Mouse (Mus musculus) lung, embryonic 16.5 days (tissue): ENCODE data around the gene Dsn1. TPM values are rescaled to one million over a fixed set of nuclear protein-coding genes. Genes with fewer than 3 reads are reported as not detected.

Source experiments
- ATAC-seq: fragments of 200-750 bp; cut with Nextera tagmentation; 2 replicates; pipeline ENCODE4 v1.8.0; 2017; ENCODE audit warnings: low read depth, mild to moderate bottlenecking, moderate library complexity
- H3K27ac ChIP-seq: fragments of 300-500 bp; sonication (generic); 2 replicates; pipeline ENCODE4 v1.5.1; 2014; ENCODE audit warnings: mild to moderate bottlenecking, control low read depth, low read length
- H3K27me3 ChIP-seq: fragments of 300-500 bp; sonication (generic); 2 replicates; pipeline ENCODE4 v1.6.1; 2014; ENCODE audit warnings: low read depth, low read length, mixed read lengths; ENCODE audit not compliant: control insufficient read depth, insufficient read depth
- H3K36me3 ChIP-seq: fragments of 300-500 bp; sonication (generic); 2 replicates; pipeline ENCODE4 v1.6.1; 2014; ENCODE audit warnings: low read length; ENCODE audit not compliant: control insufficient read depth, insufficient read depth
- H3K4me1 ChIP-seq: fragments of 300-500 bp; sonication (generic); replicated peaks from 2 replicates; pipeline ENCODE4 v1.6.1; 2014; ENCODE audit warnings: low read length, mixed read lengths; ENCODE audit not compliant: control insufficient read depth, insufficient read depth
- H3K4me2 ChIP-seq: fragments of 300-500 bp; sonication (generic); 2 replicates; pipeline ENCODE4 v1.6.1; 2014; ENCODE audit warnings: low read depth, low read length, control low read depth
- H3K4me3 ChIP-seq: fragments of 300-500 bp; sonication (generic); 2 replicates; pipeline ENCODE4 v1.5.1; 2014; ENCODE audit warnings: mild to moderate bottlenecking, low read length, control low read depth
- H3K9ac ChIP-seq: fragments of 300-500 bp; sonication (generic); 2 replicates; pipeline ENCODE4 v1.6.1; 2014; ENCODE audit warnings: low read length, control low read depth
- H3K9me3 ChIP-seq: fragments of 300-500 bp; sonication (generic); 2 replicates; pipeline ENCODE4 v1.6.1; 2016; ENCODE audit warnings: low read length; ENCODE audit not compliant: control insufficient read depth
- WGBS: fragments of 180-500 bp; shearing (Covaris S2); extraction: QIAGEN DNeasy Blood & Tissue Kit; methylation state at CpG from one replicate; pipeline ENCODE4 v1.1.7; 2014; 5-methylcytosine and 5-hydroxymethylcytosine counted together
- polyA plus RNA-seq: library from polyadenylated mRNA; unstranded; fragments of >200 nt; fragmentation: Nextera tagmentation; extraction: Ambion mirVana; gene quantifications from 2 replicates; pipeline ENCODE4 v1.2.1, GENCODE M21; 2015

Gene Dsn1
- polyA plus RNA-seq, 1 experiment from 2014 or later, result 38.8 TPM

- Histone ChIP-seq H3K4me2 (no peak overlapping the region), H3K27me3 (no peaks in the 10 kb centered on the region), H3K4me1 (peaks cover 11% of the 10 kb centered on the region), H3K36me3 (peaks cover 3% of the 10 kb centered on the region; the same call in 1 of the 2 replicates), H3K27ac (no peak overlapping the region), H3K9me3 (no peaks in the 10 kb centered on the region), H3K4me3 (no peak overlapping the region), H3K9ac (no peak overlapping the region)
- 30% methylated on average over 9 of the region's 11 CpGs for WGBS
- ATAC-seq, result 0 out of 2 replicates have a peak, but pooled peaks have one; percentile 5
These were observed 3.8 kb upstream of the Dsn1 start for GRCm38 (mm10) chr2:157010634-157011310.

- Histone ChIP-seq H3K4me2 (no peak overlapping the region), H3K27me3 (no peaks in the 10 kb centered on the region), H3K36me3 (peaks cover 3% of the 10 kb centered on the region; the same call in 1 of the 2 replicates), H3K9ac (no peak overlapping the region), H3K4me1 (peaks cover 13% of the 10 kb centered on the region), H3K27ac (no peak overlapping the region; the same call in 1 of the 2 replicates), H3K4me3 (no peak overlapping the region), H3K9me3 (no peaks in the 10 kb centered on the region)
- ATAC-seq, result no peak
These were observed 3.2 kb upstream of the Dsn1 start for GRCm38 (mm10) chr2:157010121-157010520.

- no peak overlapping the region for H3K9ac ChIP-seq
- peaks cover 8% of the 10 kb centered on the region for H3K36me3 ChIP-seq
- H3K27ac ChIP-seq, result no peak overlapping the region
- peaks cover 13% of the 10 kb centered on the region for H3K4me1 ChIP-seq
- H3K27me3 ChIP-seq, result no peaks in the 10 kb centered on the region
- H3K9me3 ChIP-seq, result no peaks in the 10 kb centered on the region
- no peak for ATAC-seq
- H3K4me3 ChIP-seq, result no peak overlapping the region
- H3K4me2 ChIP-seq, result no peak overlapping the region
These were observed 1.6 kb upstream of the Dsn1 start for GRCm38 (mm10) chr2:157008509-157008908.

- 26% methylated on average over 5 of the region's 5 CpGs for WGBS
- Histone ChIP-seq H3K4me1 (peaks cover 13% of the 10 kb centered on the region), H3K27ac (peak overlapping the region; percentile 80), H3K4me3 (peak overlapping the region; percentile 76), H3K4me2 (peak overlapping the region; percentile 68), H3K27me3 (no peaks in the 10 kb centered on the region), H3K9ac (peak overlapping the region; percentile 83), H3K9me3 (no peaks in the 10 kb centered on the region), H3K36me3 (peaks cover 11% of the 10 kb centered on the region)
- ATAC-seq, result peak; percentile 34
These were observed 261 bp upstream of the Dsn1 start for GRCm38 (mm10) chr2:157007234-157007596.

- no peak overlapping the region for H3K4me3 ChIP-seq
- ATAC-seq, result no peak
- H3K9ac ChIP-seq, result no peak overlapping the region
- peaks cover 10% of the 10 kb centered on the region for H3K4me1 ChIP-seq
- WGBS, result 78% methylated on average over 4 of the region's 4 CpGs
- no peak overlapping the region for H3K4me2 ChIP-seq
- H3K27ac ChIP-seq, result no peak overlapping the region
- no peaks in the 10 kb centered on the region for H3K27me3 ChIP-seq
- H3K9me3 ChIP-seq, result no peaks in the 10 kb centered on the region
- peaks cover 29% of the 10 kb centered on the region for H3K36me3 ChIP-seq
These were observed 4.6 kb downstream of the Dsn1 start for GRCm38 (mm10) chr2:157002321-157002720.

GRCm38 (mm10) chr2:156998263-156998662, 8.7 kb downstream of the Dsn1 start:
- Histone ChIP-seq H3K9me3 (no peaks in the 10 kb centered on the region), H3K27ac (no peak overlapping the region), H3K9ac (no peak overlapping the region), H3K4me3 (no peak overlapping the region), H3K4me2 (no peak overlapping the region), H3K4me1 (no peaks in the 10 kb centered on the region), H3K36me3 (peaks cover 31% of the 10 kb centered on the region), H3K27me3 (no peaks in the 10 kb centered on the region)
- 77% methylated on average over 5 of the region's 5 CpGs for WGBS
- no peak for ATAC-seq

GRCm38 (mm10) chr2:156996576-156996975, 10.4 kb downstream of the Dsn1 start:
- no peak overlapping the region for H3K27ac ChIP-seq
- no peaks in the 10 kb centered on the region for H3K27me3 ChIP-seq
- H3K4me1 ChIP-seq, result no peaks in the 10 kb centered on the region
- H3K9ac ChIP-seq, result no peak overlapping the region
- peaks cover 28% of the 10 kb centered on the region for H3K36me3 ChIP-seq
- H3K4me2 ChIP-seq, result no peak overlapping the region
- no peak overlapping the region for H3K4me3 ChIP-seq
- H3K9me3 ChIP-seq, result no peaks in the 10 kb centered on the region
- 57% methylated on average over 6 of the region's 6 CpGs for WGBS
- no peak for ATAC-seq

GRCm38 (mm10) chr2:156991470-156992319, 15.3 kb downstream of the Dsn1 start, which contains the start of gene Ndrg3:
TSS of gene Ndrg3 (minus strand) at chr2:156992056.
- Histone ChIP-seq H3K4me3 (peak within 1 kb of the TSS; percentile 75), H3K27me3 (no peaks in the 10 kb centered on the region), H3K9ac (peak within 1 kb of the TSS; percentile 75), H3K4me1 (peaks cover 15% of the 10 kb centered on the region), H3K9me3 (no peaks in the 10 kb centered on the region), H3K36me3 (peaks cover 10% of the 10 kb centered on the region), H3K4me2 (peak within 1 kb of the TSS; percentile 97), H3K27ac (no peak within 1 kb of the TSS)
- under 1% methylated on average over 66 of the region's 66 CpGs for WGBS
- ATAC-seq, result peak; percentile 98

GRCm38 (mm10) chr2:156990727-156991431, 16.1 kb downstream of the Dsn1 start:
- H3K36me3 ChIP-seq, result peaks cover 5% of the 10 kb centered on the region
- no peak overlapping the region for H3K27ac ChIP-seq
- ATAC-seq, result no peak
- peaks cover 15% of the 10 kb centered on the region for H3K4me1 ChIP-seq
- no peaks in the 10 kb centered on the region for H3K27me3 ChIP-seq
- peak overlapping the region; percentile 97 for H3K4me2 ChIP-seq
- peak overlapping the region; percentile 75 for H3K4me3 ChIP-seq
- peak overlapping the region; percentile 75 for H3K9ac ChIP-seq
- no peaks in the 10 kb centered on the region for H3K9me3 ChIP-seq
- WGBS, result 5% methylated on average over 16 of the region's 16 CpGs
